Mouse (Mus musculus) right cerebral cortex, adult 2 months (tissue): ENCODE data around the gene Gmppb.

ENCODE experiments used
- DNase-seq, 2 experiments: peaks; one replicate each; pipeline ENCODE4 v3.0.0; 2021 to 2022; ENCODE audit warnings: low spot score in 2 of 2

Gmppb gene

GRCm38 (mm10) chr9:108073141-108073930, 24.3 kb downstream of the Gmppb start:
- DNase-seq, result no peak

GRCm38 (mm10) chr9:108080168-108080567, 31.1 kb downstream of the Gmppb start, which contains the start of gene Mst1:
TSS of gene Mst1 (plus strand) at chr9:108080436.
- DNase-seq, result no peak

- no peak for DNase-seq
Observed at GRCm38 (mm10) chr9:108082549-108082948, 33.5 kb downstream of the Gmppb start.

- DNase-seq, result no peak
Observed at GRCm38 (mm10) chr9:108082988-108083431, 34.0 kb downstream of the Gmppb start, which contains the start of gene Rnf123. TSS of gene Rnf123 (minus strand) at chr9:108083346.

- DNase-seq, result no peak
Observed at GRCm38 (mm10) chr9:108083561-108083960, 34.5 kb downstream of the Gmppb start.

GRCm38 (mm10) chr9:108085261-108085660, 36.2 kb downstream of the Gmppb start:
- no peak for DNase-seq

GRCm38 (mm10) chr9:108090611-108091120, 41.6 kb downstream of the Gmppb start:
- no peak for DNase-seq

GRCm38 (mm10) chr9:108093586-108093985, 44.5 kb downstream of the Gmppb start:
- no peak for DNase-seq

GRCm38 (mm10) chr9:108094184-108094941, 45.3 kb downstream of the Gmppb start, which contains the start of gene Apeh:
TSS of gene Apeh (minus strand) at chr9:108094606.
- DNase-seq, result peak; percentile 79 to 82

- no peak for DNase-seq
Observed at GRCm38 (mm10) chr9:108094998-108095411, 46.0 kb downstream of the Gmppb start.

- peak; percentile 56 to 59 for DNase-seq
Observed at GRCm38 (mm10) chr9:108095518-108095917, 46.5 kb downstream of the Gmppb start.

GRCm38 (mm10) chr9:108095949-108096712, 47.1 kb downstream of the Gmppb start:
- no peak for DNase-seq

- no peak for DNase-seq
Observed at GRCm38 (mm10) chr9:108099619-108100018, 50.6 kb downstream of the Gmppb start.
